Mouse (Mus musculus) heart, postnatal 0 days (tissue): ENCODE measurements at regions not wholly inside any gene's neighbourhood (a gene's known extent, or its start where the extent isn't known, plus 50 kb on each side); places are given as distances from the start of the nearest gene placed in this dataset.
A peak's percentile ranks its signal among the peaks of the same experiment; 100 is the strongest.

Experiments
- ATAC-seq: fragments of 200-750 bp; cut with Nextera tagmentation; 2 replicates; pipeline ENCODE4 v1.8.0; 2017; ENCODE audit warnings: low read depth, moderate number of reproducible peaks, moderate library complexity; ENCODE audit not compliant: insufficient read depth
- DNase-seq: peaks from one replicate; pipeline ENCODE4 v3.0.0-alpha.2; 2016; ENCODE audit warnings: low spot score
- H3K27ac ChIP-seq: fragments of 300-500 bp; sonication (generic); 2 replicates; pipeline ENCODE4 v1.5.1; 2014; ENCODE audit warnings: low read depth, mild to moderate bottlenecking
- H3K27me3 ChIP-seq: fragments of 300-500 bp; sonication (generic); 2 replicates; pipeline ENCODE4 v1.6.1; 2014; ENCODE audit warnings: low read length, mixed read lengths; ENCODE audit not compliant: control insufficient read depth, insufficient read depth
- H3K36me3 ChIP-seq: fragments of 300-500 bp; sonication (generic); replicated peaks from 2 replicates; pipeline ENCODE4 v1.6.1; 2014; ENCODE audit warnings: low read length, mixed read lengths; ENCODE audit not compliant: control insufficient read depth, insufficient read depth
- H3K4me1 ChIP-seq: fragments of 300-500 bp; sonication (generic); 2 replicates; pipeline ENCODE4 v1.6.1; 2014; ENCODE audit warnings: antibody characterized with exemption; ENCODE audit not compliant: control insufficient read depth, insufficient read depth
- H3K4me2 ChIP-seq: fragments of 300-500 bp; sonication (generic); 2 replicates; pipeline ENCODE4 v1.6.1; 2014; ENCODE audit warnings: low read depth, mild to moderate bottlenecking, low read length, moderate library complexity
- H3K4me3 ChIP-seq: fragments of 300-500 bp; sonication (generic); 2 replicates; pipeline ENCODE4 v1.5.1; 2014; ENCODE audit warnings: low read depth, low read length
- H3K9ac ChIP-seq: fragments of 300-500 bp; sonication (generic); replicated peaks from 2 replicates; pipeline ENCODE4 v1.6.1; 2014; ENCODE audit warnings: low read depth, low read length, mixed read lengths
- H3K9me3 ChIP-seq: fragments of 300-500 bp; sonication (generic); replicated peaks from 2 replicates; pipeline ENCODE4 v1.6.1; 2016; ENCODE audit warnings: low read length; ENCODE audit not compliant: control insufficient read depth
- CTCF ChIP-seq: IDR thresholded peaks from 2 replicates; pipeline ENCODE4 v1.5.1; 2016; ENCODE audit warnings: antibody characterized with exemption, control low read depth, low read depth
- EP300 ChIP-seq: IDR thresholded peaks from 2 replicates; pipeline ENCODE4 v1.6.1; 2016; ENCODE audit warnings: antibody characterized with exemption, low read depth
- WGBS: fragments of 180-500 bp; shearing (Covaris S2); extraction: QIAGEN DNeasy Blood & Tissue Kit; methylation state at CpG from one replicate; pipeline ENCODE4 v1.1.7; 2014; 5-methylcytosine and 5-hydroxymethylcytosine counted together

DNA sequence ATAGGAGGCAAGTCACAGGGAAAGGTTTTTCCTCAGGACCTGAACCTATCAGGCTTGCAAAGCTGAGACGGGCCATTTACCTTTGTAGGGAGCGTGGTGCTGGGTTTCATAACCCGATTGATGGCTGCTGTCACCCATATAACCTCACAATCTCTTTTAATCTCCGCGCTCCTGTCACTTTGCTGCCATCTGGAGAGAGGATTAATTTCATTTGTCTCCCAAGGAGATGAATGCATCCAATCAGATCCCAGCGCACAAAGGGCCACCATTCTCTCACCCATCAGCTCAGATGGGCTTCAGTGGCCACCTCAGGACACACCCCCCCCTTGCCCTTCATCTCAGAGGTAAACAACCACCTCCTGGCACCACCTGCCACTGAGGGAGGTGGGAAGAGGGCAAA is 67.7 kb upstream of the Nfe2l3 start:
- H3K4me2 ChIP-seq: no peak overlapping the region
- H3K27me3 ChIP-seq: no peaks in the 10 kb centered on the region
- peaks cover 4% of the 10 kb centered on the region; the same call in 1 of the 2 replicates for H3K4me1 ChIP-seq
- TF ChIP-seq EP300 (no peak), CTCF (no peak)
- no peaks in the 10 kb centered on the region for H3K36me3 ChIP-seq
- H3K9ac ChIP-seq: no peak overlapping the region
- ATAC-seq (no peak), DNase-seq (no peak)
- WGBS: 85% methylated on average over 6 of the region's 6 CpGs
- no peak overlapping the region for H3K27ac ChIP-seq
- no peaks in the 10 kb centered on the region for H3K9me3 ChIP-seq
- H3K4me3 ChIP-seq: no peak overlapping the region

DNA sequence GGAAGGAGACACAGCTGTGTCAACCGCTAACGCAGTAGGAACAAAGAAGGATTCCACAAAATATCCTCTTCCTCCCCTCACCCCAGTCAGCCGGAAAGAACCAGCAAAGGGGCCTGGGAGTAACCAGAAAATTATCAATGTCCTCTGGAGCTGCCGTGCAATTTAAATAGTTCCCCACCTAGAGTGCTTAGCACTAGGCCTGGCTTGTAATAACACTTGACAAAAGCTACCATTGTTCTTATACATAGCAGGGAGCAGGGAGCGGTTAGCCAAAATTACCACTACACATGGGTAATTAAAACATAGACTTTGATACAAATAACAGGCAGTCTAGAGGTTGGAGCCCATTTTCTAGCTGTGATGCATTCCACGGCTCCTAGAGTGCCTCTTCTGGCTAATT is 62.7 kb upstream of the Nfe2l3 start:
- H3K4me3 ChIP-seq: no peak overlapping the region
- no peak overlapping the region for H3K9ac ChIP-seq
- no peaks in the 10 kb centered on the region for H3K27me3 ChIP-seq
- DNase-seq (no peak), ATAC-seq (no peak)
- no peaks in the 10 kb centered on the region for H3K36me3 ChIP-seq
- no peak overlapping the region for H3K4me2 ChIP-seq
- WGBS: 51% methylated on average over 6 of the region's 6 CpGs
- no peaks in the 10 kb centered on the region for H3K9me3 ChIP-seq
- no peak overlapping the region for H3K27ac ChIP-seq
- TF ChIP-seq EP300: no peak
- H3K4me1 ChIP-seq: peaks cover 8% of the 10 kb centered on the region; the same call in 1 of the 2 replicates

DNA sequence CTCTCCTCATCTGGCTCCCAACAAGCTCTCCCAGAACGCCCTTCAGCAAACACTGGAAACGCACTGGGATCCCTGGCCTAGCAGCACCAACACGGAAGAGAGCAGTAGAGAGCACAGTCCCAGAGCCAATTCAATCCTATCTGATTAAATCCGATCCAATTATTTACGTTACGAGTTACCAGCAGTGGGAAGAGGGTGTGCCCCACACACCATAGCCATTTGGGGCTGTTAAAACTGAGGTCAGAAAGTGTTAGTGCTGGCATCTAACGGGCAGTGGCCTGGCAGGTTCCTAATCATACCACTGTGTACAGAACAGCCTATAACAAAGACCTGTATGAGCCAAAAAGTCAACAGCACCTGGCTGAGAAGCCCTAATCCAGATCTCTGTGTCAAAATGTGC is 60.1 kb upstream of the Nfe2l3 start:
- Histone ChIP-seq H3K9ac (no peak overlapping the region), H3K9me3 (no peaks in the 10 kb centered on the region), H3K4me2 (no peak overlapping the region), H3K4me1 (peaks cover 8% of the 10 kb centered on the region; the same call in 1 of the 2 replicates), H3K27me3 (no peaks in the 10 kb centered on the region), H3K36me3 (no peaks in the 10 kb centered on the region), H3K27ac (no peak overlapping the region), H3K4me3 (no peak overlapping the region)
- WGBS: 55% methylated on average over 7 of the region's 7 CpGs
- DNase-seq: no peak
- no peak for ATAC-seq
- no peak for TF ChIP-seq CTCF

DNA sequence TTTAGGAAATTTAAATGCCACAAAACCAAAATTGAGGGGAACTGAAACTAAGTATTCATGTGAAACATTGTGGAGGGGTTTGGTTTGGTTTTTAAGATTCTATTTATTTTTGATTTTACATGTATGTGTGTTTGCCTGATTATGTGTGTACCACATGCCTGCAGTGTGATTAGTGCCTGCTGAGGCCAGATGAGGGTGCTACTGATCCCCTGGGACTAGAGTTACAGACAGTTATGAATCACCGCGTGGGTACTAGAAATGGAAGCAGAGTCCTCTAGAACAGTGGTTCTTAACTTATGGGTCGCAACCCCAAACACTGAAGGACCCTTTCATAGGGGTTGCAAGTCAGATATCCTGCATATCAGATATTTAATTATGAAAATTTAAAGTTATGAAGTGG is 54.0 kb upstream of the Nfe2l3 start:
- no peak for TF ChIP-seq EP300
- TF ChIP-seq CTCF: no peak

DNA sequence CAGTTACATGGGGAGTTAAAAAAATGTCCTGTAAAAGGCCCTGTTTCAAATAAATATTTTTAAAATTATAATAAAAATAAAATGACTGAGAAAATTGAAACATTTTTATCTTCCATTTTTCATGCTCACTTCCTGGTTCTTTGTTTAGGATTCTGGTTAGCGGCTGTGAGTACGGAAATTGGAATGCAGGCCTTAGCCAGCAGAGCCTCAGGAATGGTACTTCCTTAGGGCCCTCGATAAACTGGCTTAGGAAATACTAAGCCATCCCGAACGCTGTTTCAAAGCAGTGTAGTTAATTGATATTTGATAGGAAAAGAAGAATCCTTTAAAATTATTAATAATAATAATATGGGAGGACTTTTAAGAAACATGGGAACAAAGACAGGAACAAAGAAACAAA is 53.4 kb upstream of the Nfe2l3 start:
- peak; percentile 60; the same call in 1 of the 2 replicates for ATAC-seq
- no peaks in the 10 kb centered on the region for H3K36me3 ChIP-seq
- H3K4me3 ChIP-seq: peak overlapping the region; percentile 34
- peaks cover 5% of the 10 kb centered on the region; the same call in 1 of the 2 replicates for H3K4me1 ChIP-seq
- H3K9me3 ChIP-seq: no peaks in the 10 kb centered on the region
- H3K27ac ChIP-seq: peak overlapping the region; percentile 75
- DNase-seq: peak; percentile 61
- peak overlapping the region; percentile 54 for H3K4me2 ChIP-seq
- H3K27me3 ChIP-seq: no peaks in the 10 kb centered on the region
- no peak for TF ChIP-seq EP300
- TF ChIP-seq CTCF: no peak
- 4% methylated on average over 5 of the region's 5 CpGs for WGBS
- H3K9ac ChIP-seq: peak overlapping the region; percentile 48

More for the DNA sequence above, 54.0 kb upstream of the Nfe2l3 start:
- no peak for DNase-seq
- no peaks in the 10 kb centered on the region for H3K9me3 ChIP-seq
- no peak overlapping the region for H3K27ac ChIP-seq
- H3K27me3 ChIP-seq: no peaks in the 10 kb centered on the region
- no peak overlapping the region for H3K4me2 ChIP-seq
- H3K36me3 ChIP-seq: no peaks in the 10 kb centered on the region
- 84% methylated on average over 3 of the region's 3 CpGs for WGBS
- no peak overlapping the region for H3K4me3 ChIP-seq
- no peak overlapping the region for H3K9ac ChIP-seq
- peaks cover 5% of the 10 kb centered on the region; the same call in 1 of the 2 replicates for H3K4me1 ChIP-seq
- no peak for ATAC-seq

DNA sequence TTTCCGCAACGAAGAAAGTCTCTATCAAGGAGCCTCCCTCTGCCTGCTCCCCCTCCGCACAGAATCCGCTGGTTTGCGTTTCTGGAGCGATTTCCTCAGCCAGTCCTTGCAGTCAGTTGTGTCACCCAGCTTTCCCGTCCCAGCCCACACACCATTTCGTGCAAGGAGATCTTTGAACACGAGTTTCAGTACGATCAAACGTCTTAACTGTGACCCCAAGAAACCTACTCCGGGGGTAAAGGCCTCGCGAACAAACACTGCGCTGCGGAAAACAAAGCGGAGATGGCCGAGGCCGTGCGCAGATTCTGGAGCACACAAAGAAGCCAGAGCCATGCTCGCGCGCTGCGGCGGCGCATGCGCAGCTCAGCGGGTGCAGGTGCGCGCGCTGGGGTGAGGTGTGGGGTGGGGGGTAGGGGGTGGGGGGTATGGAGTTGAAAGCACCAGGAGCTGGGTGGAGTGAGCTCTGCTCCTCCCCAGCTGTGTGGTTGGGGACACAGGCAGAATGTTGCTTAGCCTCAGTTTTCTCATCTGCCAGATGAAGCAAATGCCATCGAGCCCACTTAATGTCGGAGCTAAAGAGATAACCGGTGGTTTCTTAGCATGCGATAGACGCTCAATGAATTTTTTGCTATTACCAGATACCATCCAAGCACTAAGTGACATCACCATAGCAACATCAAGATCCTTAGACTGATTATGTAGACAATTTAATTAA is 52.8 kb upstream of the Nfe2l3 start:
- H3K36me3 ChIP-seq: no peaks in the 10 kb centered on the region
- peak overlapping the region; percentile 54 for H3K4me2 ChIP-seq
- WGBS: 2% methylated on average over 36 of the region's 36 CpGs
- peak; percentile 66 for ATAC-seq
- peaks cover 5% of the 10 kb centered on the region; the same call in 1 of the 2 replicates for H3K4me1 ChIP-seq
- H3K9me3 ChIP-seq: no peaks in the 10 kb centered on the region
- DNase-seq: peak; percentile 70
- H3K9ac ChIP-seq: peak overlapping the region; percentile 48
- TF ChIP-seq EP300 (no peak), CTCF (no peak)
- H3K4me3 ChIP-seq: peak overlapping the region; percentile 34
- H3K27me3 ChIP-seq: no peaks in the 10 kb centered on the region
- peak overlapping the region; percentile 75 for H3K27ac ChIP-seq
